8 mouse cellular contexts compared by ENCODE assay signal in the genomic region with DNA sequence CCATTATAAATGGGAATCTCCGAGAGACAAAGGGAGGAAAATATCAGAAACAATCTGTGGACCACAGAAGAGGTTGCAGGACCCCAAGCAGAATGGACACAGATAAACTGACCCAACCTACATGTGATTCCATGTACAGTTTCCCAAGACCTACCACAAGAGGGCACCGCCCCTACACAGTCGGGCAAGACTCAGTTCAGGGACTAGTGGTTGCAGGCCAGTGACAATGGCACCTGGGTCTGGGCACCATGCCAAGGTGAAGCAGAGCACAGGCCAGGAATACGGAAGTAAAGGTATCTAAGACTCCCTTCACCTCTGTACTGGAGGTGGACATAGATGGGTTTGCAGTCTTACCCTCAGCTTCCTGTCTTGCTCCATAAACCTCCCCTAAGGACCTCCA. TPM values are rescaled to one million over a fixed set of nuclear protein-coding genes. Genes with fewer than 3 reads are reported as not detected.
A peak's percentile ranks its signal among the peaks of the same experiment; 100 is the strongest.
DNase-seq lines count a peak whose midpoint lies in the region; ATAC-seq and TF ChIP-seq lines count a peak whose summit lies in the region.
"Had no signal": no experiment of that assay in that cellular context is flagged by ENCODE, and none has a peak within 500 bp of the region (broad histone marks: within the 10 kb centered on the region; RNA-seq: fewer than 3 reads in every experiment).

No protein-coding gene starts in this region.

- H3K36me3 ChIP-seq in midbrain, postnatal 0 days (ENCODE audit: insufficient read depth, low read length) = peaks cover 18% of the 10 kb centered on the region
- H3K36me3 ChIP-seq in midbrain, embryonic 16.5 days (ENCODE audit: control insufficient read depth, insufficient read depth, low read length) = peaks cover 14% of the 10 kb centered on the region; the same call in 1 of the 2 replicates
- H3K36me3 ChIP-seq in embryonic facial prominence, embryonic 15.5 days = peaks cover 20% of the 10 kb centered on the region
- peaks cover 4% of the 10 kb centered on the region for H3K36me3 ChIP-seq in liver, embryonic 16.5 days (ENCODE audit: control insufficient read depth, insufficient read depth)
- H3K36me3 ChIP-seq in forebrain, embryonic 15.5 days = peaks cover 17% of the 10 kb centered on the region; the same call in 1 of the 2 replicates

- no peak overlapping the region for H3K9ac ChIP-seq in midbrain, postnatal 0 days (replicated peaks; ENCODE audit: low read length, poor library complexity, severe bottlenecking)
- no peak overlapping the region for H3K9ac ChIP-seq in midbrain, embryonic 16.5 days (ENCODE audit: low read depth, low read length)
- H3K9ac ChIP-seq in embryonic facial prominence, embryonic 15.5 days = no peak overlapping the region
- no peak overlapping the region for H3K9ac ChIP-seq in liver, embryonic 16.5 days (ENCODE audit: low read depth, low read length)
- no peak overlapping the region for H3K9ac ChIP-seq in forebrain, embryonic 15.5 days (replicated peaks)

- ATAC-seq in midbrain, postnatal 0 days (ENCODE audit: low FRiP score) = no peak
- ATAC-seq in midbrain, embryonic 16.5 days = no peak
- 0 out of 2 replicates have a peak, but pooled peaks have one; percentile 29 for ATAC-seq in embryonic facial prominence, embryonic 15.5 days (ENCODE audit: insufficient number of reproducible peaks, low FRiP score, low TSS enrichment, low read depth)
- peak; percentile 61 for ATAC-seq in liver, embryonic 16.5 days (ENCODE audit: low read depth)
- no peak for ATAC-seq in forebrain, embryonic 15.5 days (replicated peaks)

- H3K4me1 ChIP-seq in midbrain, postnatal 0 days (ENCODE audit: insufficient read depth, low read length) = no peaks in the 10 kb centered on the region
- no peaks in the 10 kb centered on the region for H3K4me1 ChIP-seq in midbrain, embryonic 16.5 days (ENCODE audit: control insufficient read depth, insufficient read depth, low read length)
- H3K4me1 ChIP-seq in embryonic facial prominence, embryonic 15.5 days = no peaks in the 10 kb centered on the region
- no peaks in the 10 kb centered on the region; the same call in none of the 2 replicates for H3K4me1 ChIP-seq in liver, embryonic 16.5 days (ENCODE audit: control insufficient read depth, low read depth, low read length)
- H3K4me1 ChIP-seq in forebrain, embryonic 15.5 days = no peaks in the 10 kb centered on the region

- H3K27ac ChIP-seq in midbrain, postnatal 0 days (ENCODE audit: low read depth, low read length) = no peak overlapping the region
- no peak overlapping the region for H3K27ac ChIP-seq in midbrain, embryonic 16.5 days (ENCODE audit: low read length)
- H3K27ac ChIP-seq in embryonic facial prominence, embryonic 15.5 days (replicated peaks) = no peak overlapping the region
- 0 out of 2 replicates have a peak overlapping the region, but pooled peaks have one; percentile 34 for H3K27ac ChIP-seq in liver, embryonic 16.5 days (ENCODE audit: low read length)
- no peak overlapping the region for H3K27ac ChIP-seq in forebrain, embryonic 15.5 days (replicated peaks)

- DNase-seq in midbrain, postnatal 0 days (ENCODE audit: low spot score) = peak; percentile 14
- peak; percentile 23 for DNase-seq in adipocyte (ENCODE audit: low spot score)
- peak; percentile 43 to 70 for DNase-seq in spleen, postnatal 4 days (ENCODE audit: low spot score in 2 of 2)

- 54% methylated on average over 4 of the region's 4 CpGs for WGBS in midbrain, postnatal 0 days
- 70% methylated on average over 4 of the region's 4 CpGs for WGBS in midbrain, embryonic 16.5 days
- 51% methylated on average over 4 of the region's 4 CpGs for WGBS in embryonic facial prominence, embryonic 15.5 days
- whole genome bisulfite sequencing in liver, embryonic 16.5 days (ENCODE audit: insufficient replicate concordance) = 40% methylated on average over 4 of the region's 4 CpGs
- WGBS in forebrain, embryonic 15.5 days = 61% methylated on average over 4 of the region's 4 CpGs

- no peaks in the 10 kb centered on the region for H3K27me3 ChIP-seq in midbrain, postnatal 0 days (ENCODE audit: insufficient read depth, low read length)
- no peaks in the 10 kb centered on the region for H3K27me3 ChIP-seq in midbrain, embryonic 16.5 days (ENCODE audit: control insufficient read depth, insufficient read depth, low read depth, low read length)
- H3K27me3 ChIP-seq in embryonic facial prominence, embryonic 15.5 days = no peaks in the 10 kb centered on the region
- H3K27me3 ChIP-seq in liver, embryonic 16.5 days (ENCODE audit: control insufficient read depth, insufficient read depth, low read depth, low read length) = no peaks in the 10 kb centered on the region
- no peaks in the 10 kb centered on the region for H3K27me3 ChIP-seq in forebrain, embryonic 15.5 days

- TF ChIP-seq CTCF in midbrain, postnatal 0 days (IDR thresholded peaks at IDR 0.05) = peak; percentile 60

- no peak overlapping the region for H3K4me3 ChIP-seq in midbrain, postnatal 0 days (ENCODE audit: low read depth, low read length)
- H3K4me3 ChIP-seq in midbrain, embryonic 16.5 days (ENCODE audit: low read depth, low read length) = no peak overlapping the region
- no peak overlapping the region for H3K4me3 ChIP-seq in embryonic facial prominence, embryonic 15.5 days (replicated peaks)
- H3K4me3 ChIP-seq in liver, embryonic 16.5 days (ENCODE audit: low read depth, low read length) = no peak overlapping the region
- no peak overlapping the region for H3K4me3 ChIP-seq in forebrain, embryonic 15.5 days

- no peaks in the 10 kb centered on the region for H3K9me3 ChIP-seq in midbrain, postnatal 0 days (ENCODE audit: low read length)
- no peaks in the 10 kb centered on the region for H3K9me3 ChIP-seq in midbrain, embryonic 16.5 days (replicated peaks; ENCODE audit: control insufficient read depth, low read length, poor library complexity, severe bottlenecking)
- H3K9me3 ChIP-seq in embryonic facial prominence, embryonic 15.5 days (replicated peaks) = no peaks in the 10 kb centered on the region
- H3K9me3 ChIP-seq in liver, embryonic 16.5 days (replicated peaks; ENCODE audit: control insufficient read depth, low read length) = no peaks in the 10 kb centered on the region
- no peaks in the 10 kb centered on the region for H3K9me3 ChIP-seq in forebrain, embryonic 15.5 days

- no peak overlapping the region for H3K4me2 ChIP-seq in midbrain, postnatal 0 days (ENCODE audit: low read depth, low read length, poor library complexity, severe bottlenecking)
- no peak overlapping the region for H3K4me2 ChIP-seq in midbrain, embryonic 16.5 days (ENCODE audit: low read length)
- H3K4me2 ChIP-seq in embryonic facial prominence, embryonic 15.5 days (replicated peaks) = no peak overlapping the region
- H3K4me2 ChIP-seq in liver, embryonic 16.5 days (ENCODE audit: low read depth, low read length) = no peak overlapping the region
- no peak overlapping the region for H3K4me2 ChIP-seq in forebrain, embryonic 15.5 days (replicated peaks)

RNA-seq across cellular contexts. Expression of gene Mrgpre, which starts 8.8 kb away (rescaled TPM):
- 8.0 and 10.1 TPM in 2 replicates for total RNA-seq in midbrain, postnatal 0 days (2014; rRNA removed)
- 11.6 and 12.4 TPM in 2 replicates for polyA plus RNA-seq in midbrain, postnatal 0 days (2015; fragmentation: Nextera tagmentation; extraction: Ambion mirVana)
- 11.4 and 14.1 TPM in 2 replicates for polyA plus RNA-seq in midbrain, embryonic 16.5 days (2015; fragmentation: Nextera tagmentation; extraction: Ambion mirVana)
- 1.9 and 2.5 TPM in 2 replicates for polyA plus RNA-seq in embryonic facial prominence, embryonic 15.5 days (2015; fragmentation: Nextera tagmentation; extraction: Ambion mirVana)
- polyA plus RNA-seq in liver, embryonic 16.5 days (2015; fragmentation: Nextera tagmentation; extraction: Ambion mirVana) = 0.41 and 0.51 TPM in 2 replicates
- polyA plus RNA-seq in forebrain, embryonic 15.5 days (2015; fragmentation: Nextera tagmentation; extraction: Ambion mirVana) = 3.0 and 3.5 TPM in 2 replicates

RNA-seq across cellular contexts. Expression of gene Mrgprg, which starts 26.3 kb away (rescaled TPM):
- total RNA-seq in midbrain, postnatal 0 days (2014; rRNA removed) = 0.14 and 0.27 TPM in 2 replicates
- not detected in 2 replicates for polyA plus RNA-seq in midbrain, postnatal 0 days (2015; fragmentation: Nextera tagmentation; extraction: Ambion mirVana)
- not detected in 2 replicates for polyA plus RNA-seq in midbrain, embryonic 16.5 days (2015; fragmentation: Nextera tagmentation; extraction: Ambion mirVana)
- polyA plus RNA-seq in embryonic facial prominence, embryonic 15.5 days (2015; fragmentation: Nextera tagmentation; extraction: Ambion mirVana) = not detected in 2 replicates
- polyA plus RNA-seq in liver, embryonic 16.5 days (2015; fragmentation: Nextera tagmentation; extraction: Ambion mirVana) = not detected in 2 replicates
- polyA plus RNA-seq in forebrain, embryonic 15.5 days (2015; fragmentation: Nextera tagmentation; extraction: Ambion mirVana) = not detected in 2 replicates
- polyA plus RNA-seq: heart, embryonic 14.5 days had no signal

RNA-seq across cellular contexts. Expression of gene Nadsyn1, which starts 29.5 kb away (rescaled TPM):
- total RNA-seq in midbrain, postnatal 0 days (2014; rRNA removed) = 6.9 and 13.1 TPM in 2 replicates
- polyA plus RNA-seq in midbrain, postnatal 0 days (2015; fragmentation: Nextera tagmentation; extraction: Ambion mirVana) = 3.5 and 5.8 TPM in 2 replicates
- 6.5 and 7.5 TPM in 2 replicates for polyA plus RNA-seq in midbrain, embryonic 16.5 days (2015; fragmentation: Nextera tagmentation; extraction: Ambion mirVana)
- 8.0 and 8.3 TPM in 2 replicates for polyA plus RNA-seq in embryonic facial prominence, embryonic 15.5 days (2015; fragmentation: Nextera tagmentation; extraction: Ambion mirVana)
- 9.1 TPM in 2 replicates for polyA plus RNA-seq in liver, embryonic 16.5 days (2015; fragmentation: Nextera tagmentation; extraction: Ambion mirVana)
- polyA plus RNA-seq in forebrain, embryonic 15.5 days (2015; fragmentation: Nextera tagmentation; extraction: Ambion mirVana) = 5.2 and 6.7 TPM in 2 replicates

RNA-seq across cellular contexts. Expression of gene Dhcr7, which starts 29.8 kb away (rescaled TPM):
- 63.4 and 66.0 TPM in 2 replicates for total RNA-seq in midbrain, postnatal 0 days (2014; rRNA removed)
- 74.7 and 80.4 TPM in 2 replicates for polyA plus RNA-seq in midbrain, postnatal 0 days (2015; fragmentation: Nextera tagmentation; extraction: Ambion mirVana)
- polyA plus RNA-seq in midbrain, embryonic 16.5 days (2015; fragmentation: Nextera tagmentation; extraction: Ambion mirVana) = 71.7 and 83.4 TPM in 2 replicates
- 39.3 and 47.7 TPM in 2 replicates for polyA plus RNA-seq in embryonic facial prominence, embryonic 15.5 days (2015; fragmentation: Nextera tagmentation; extraction: Ambion mirVana)
- polyA plus RNA-seq in liver, embryonic 16.5 days (2015; fragmentation: Nextera tagmentation; extraction: Ambion mirVana) = 59.4 and 76.8 TPM in 2 replicates
- polyA plus RNA-seq in forebrain, embryonic 15.5 days (2015; fragmentation: Nextera tagmentation; extraction: Ambion mirVana) = 43.9 and 47.7 TPM in 2 replicates

RNA-seq across cellular contexts. Expression of gene Osbpl5, which starts 36.3 kb away (rescaled TPM):
- total RNA-seq in midbrain, postnatal 0 days (2014; rRNA removed) = 47.7 and 52.6 TPM in 2 replicates
- 26.7 and 30.2 TPM in 2 replicates for polyA plus RNA-seq in midbrain, postnatal 0 days (2015; fragmentation: Nextera tagmentation; extraction: Ambion mirVana)
- polyA plus RNA-seq in midbrain, embryonic 16.5 days (2015; fragmentation: Nextera tagmentation; extraction: Ambion mirVana) = 43.8 and 44.1 TPM in 2 replicates
- polyA plus RNA-seq in embryonic facial prominence, embryonic 15.5 days (2015; fragmentation: Nextera tagmentation; extraction: Ambion mirVana) = 61.5 and 65.2 TPM in 2 replicates
- polyA plus RNA-seq in liver, embryonic 16.5 days (2015; fragmentation: Nextera tagmentation; extraction: Ambion mirVana) = 1.9 and 2.2 TPM in 2 replicates
- polyA plus RNA-seq in forebrain, embryonic 15.5 days (2015; fragmentation: Nextera tagmentation; extraction: Ambion mirVana) = 30.2 and 32.4 TPM in 2 replicates

Comparison
In these comparisons a context has a peak if more than half of its experiments do, and no peak if none do; other contexts are left out.
1. ATAC-seq: peak in embryonic facial prominence, embryonic 15.5 days (single experiment) and liver, embryonic 16.5 days (single experiment); none in midbrain, postnatal 0 days (single experiment), midbrain, embryonic 16.5 days (single experiment) and forebrain, embryonic 15.5 days (single experiment).
2. Peak in every context shown above with its lines, with median percentiles within 50 percentile points of each other: DNase-seq.